Comparison of ENCODE assay signal across 25 mouse cellular contexts in the genomic region with DNA sequence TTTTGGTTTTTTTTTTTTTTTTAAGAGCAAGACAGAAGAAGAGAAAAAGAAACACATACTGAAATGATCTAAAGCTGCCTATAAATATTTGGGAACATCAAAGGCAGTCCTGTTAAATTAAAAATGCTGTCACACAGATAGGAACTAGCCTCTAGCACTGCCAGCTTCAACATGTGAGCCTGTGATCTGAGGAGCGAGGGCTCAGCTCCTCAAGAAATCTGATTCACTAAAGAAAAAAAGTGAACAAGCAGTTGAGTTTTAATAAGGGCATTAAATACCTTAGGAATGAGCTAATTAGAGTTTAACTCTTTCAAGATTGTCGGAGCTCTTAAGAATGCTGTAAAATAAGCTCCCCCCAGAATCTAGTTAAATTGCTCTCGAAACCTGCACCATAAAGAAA. TPM values are rescaled to one million over a fixed set of nuclear protein-coding genes. Genes with fewer than 3 reads are reported as not detected.
A peak's percentile ranks its signal among the peaks of the same experiment; 100 is the strongest.
DNase-seq lines count a peak whose midpoint lies in the region; ATAC-seq and TF ChIP-seq lines count a peak whose summit lies in the region.
"Had no signal": no experiment of that assay in that cellular context is flagged by ENCODE, and none has a peak within 500 bp of the region (broad histone marks: within the 10 kb centered on the region; RNA-seq: fewer than 3 reads in every experiment).

No protein-coding gene starts in this region.

- H3K4me3 ChIP-seq in embryonic facial prominence, embryonic 11.5 days (ENCODE audit: low read depth, low read length), result no peak overlapping the region
- H3K4me3 ChIP-seq in embryonic facial prominence, embryonic 10.5 days, result no peak overlapping the region
- no peak overlapping the region for H3K4me3 ChIP-seq in limb, embryonic 13.5 days
- H3K4me3 ChIP-seq in limb, embryonic 10.5 days, result no peak overlapping the region
- no peak overlapping the region for H3K4me3 ChIP-seq in stomach, postnatal 0 days (ENCODE audit: low read depth, low read length)
- H3K4me3 ChIP-seq: embryonic facial prominence, embryonic 13.5 days; heart, embryonic 15.5 days; hindbrain, embryonic 13.5 days had no signal

- H3K4me1 ChIP-seq in embryonic facial prominence, embryonic 11.5 days (ENCODE audit: control insufficient read depth, insufficient read depth, low read length), result no peaks in the 10 kb centered on the region
- peaks cover 46% of the 10 kb centered on the region for H3K4me1 ChIP-seq in embryonic facial prominence, embryonic 10.5 days
- H3K4me1 ChIP-seq in limb, embryonic 13.5 days, result peaks cover 58% of the 10 kb centered on the region
- H3K4me1 ChIP-seq in limb, embryonic 10.5 days, result peaks cover 33% of the 10 kb centered on the region
- no peaks in the 10 kb centered on the region; the same call in 1 of the 2 replicates for H3K4me1 ChIP-seq in stomach, postnatal 0 days (replicated peaks; ENCODE audit: control insufficient read depth, insufficient read depth)

- no peak overlapping the region for H3K27ac ChIP-seq in embryonic facial prominence, embryonic 11.5 days (replicated peaks; ENCODE audit: low read depth, low read length)
- no peak overlapping the region for H3K27ac ChIP-seq in embryonic facial prominence, embryonic 10.5 days (replicated peaks)
- H3K27ac ChIP-seq in limb, embryonic 13.5 days, result no peak overlapping the region
- H3K27ac ChIP-seq in limb, embryonic 10.5 days, result no peak overlapping the region
- H3K27ac ChIP-seq in stomach, postnatal 0 days (replicated peaks), result no peak overlapping the region
- H3K27ac ChIP-seq: embryonic facial prominence, embryonic 13.5 days; heart, embryonic 15.5 days; hindbrain, embryonic 13.5 days; hindbrain, postnatal 0 days had no signal

- no peaks in the 10 kb centered on the region for H3K36me3 ChIP-seq in embryonic facial prominence, embryonic 11.5 days (replicated peaks; ENCODE audit: control insufficient read depth, insufficient read depth, low read depth, low read length)
- H3K36me3 ChIP-seq in embryonic facial prominence, embryonic 10.5 days (replicated peaks), result no peaks in the 10 kb centered on the region
- no peaks in the 10 kb centered on the region for H3K36me3 ChIP-seq in limb, embryonic 13.5 days
- H3K36me3 ChIP-seq in limb, embryonic 10.5 days, result no peaks in the 10 kb centered on the region
- H3K36me3 ChIP-seq in stomach, postnatal 0 days (ENCODE audit: control insufficient read depth, insufficient read depth, low read length), result no peaks in the 10 kb centered on the region
- H3K36me3 ChIP-seq: embryonic facial prominence, embryonic 13.5 days; heart, embryonic 15.5 days; hindbrain, embryonic 13.5 days had no signal

- TF ChIP-seq POLR2A in brain, embryonic 14.5 days (IDR thresholded peaks at IDR 0.05; ENCODE audit: borderline replicate concordance, extremely low read depth, insufficient read depth, insufficient read length, poor library complexity, severe bottlenecking), result no peak

- 57% methylated on average over 3 of the region's 3 CpGs for WGBS in embryonic facial prominence, embryonic 11.5 days
- 75% methylated on average over 3 of the region's 3 CpGs for WGBS in embryonic facial prominence, embryonic 10.5 days
- whole genome bisulfite sequencing in limb, embryonic 13.5 days, result 14% methylated on average over 3 of the region's 3 CpGs
- WGBS in limb, embryonic 10.5 days, result 34% methylated on average over 3 of the region's 3 CpGs
- 62% methylated on average over 3 of the region's 3 CpGs for WGBS in stomach, postnatal 0 days

- no peaks in the 10 kb centered on the region for H3K27me3 ChIP-seq in embryonic facial prominence, embryonic 11.5 days (ENCODE audit: control insufficient read depth, insufficient read depth, low read length)
- no peaks in the 10 kb centered on the region for H3K27me3 ChIP-seq in embryonic facial prominence, embryonic 10.5 days (replicated peaks; ENCODE audit: low read depth, poor library complexity, severe bottlenecking)
- no peaks in the 10 kb centered on the region for H3K27me3 ChIP-seq in limb, embryonic 13.5 days
- H3K27me3 ChIP-seq in limb, embryonic 10.5 days (ENCODE audit: low read depth, poor library complexity, severe bottlenecking), result no peaks in the 10 kb centered on the region
- H3K27me3 ChIP-seq in stomach, postnatal 0 days (ENCODE audit: control insufficient read depth, insufficient read depth, low read length), result no peaks in the 10 kb centered on the region
- H3K27me3 ChIP-seq: embryonic facial prominence, embryonic 13.5 days; heart, embryonic 15.5 days; hindbrain, embryonic 13.5 days had no signal

- no peak for ATAC-seq in embryonic facial prominence, embryonic 11.5 days (replicated peaks; ENCODE audit: insufficient number of reproducible peaks, low FRiP score, low TSS enrichment, low read depth)
- ATAC-seq in limb, embryonic 13.5 days (ENCODE audit: low FRiP score, low read depth), result no peak
- ATAC-seq in stomach, postnatal 0 days (ENCODE audit: low FRiP score, low TSS enrichment), result no peak
- ATAC-seq: CD4-positive, CD25-positive, alpha-beta regulatory T cell, adult 4 months; forebrain, embryonic 16.5 days; hindbrain, postnatal 0 days had no signal

- no peak for TF ChIP-seq CTCF in brain, embryonic 14.5 days (IDR thresholded peaks at IDR 0.05; ENCODE audit: borderline replicate concordance, extremely low read depth, insufficient read depth, insufficient read length)
- TF ChIP-seq CTCF in stomach, postnatal 0 days (IDR thresholded peaks at IDR 0.05; ENCODE audit: low read depth), result no peak

- TF ChIP-seq EP300 in stomach, postnatal 0 days (optimal IDR thresholded peaks at IDR 0.05), result peak; percentile 36

- H3K9me3 ChIP-seq in embryonic facial prominence, embryonic 11.5 days (replicated peaks; ENCODE audit: control insufficient read depth, low read length), result no peaks in the 10 kb centered on the region
- H3K9me3 ChIP-seq in embryonic facial prominence, embryonic 10.5 days, result no peaks in the 10 kb centered on the region
- no peaks in the 10 kb centered on the region for H3K9me3 ChIP-seq in limb, embryonic 13.5 days
- H3K9me3 ChIP-seq in limb, embryonic 10.5 days (replicated peaks), result no peaks in the 10 kb centered on the region
- no peaks in the 10 kb centered on the region for H3K9me3 ChIP-seq in stomach, postnatal 0 days (ENCODE audit: control insufficient read depth, low read length)
- H3K9me3 ChIP-seq: embryonic facial prominence, embryonic 13.5 days; G1E; heart, embryonic 15.5 days; hindbrain, embryonic 13.5 days had no signal

- H3K9ac ChIP-seq in embryonic facial prominence, embryonic 11.5 days (replicated peaks; ENCODE audit: low read length), result no peak overlapping the region
- no peak overlapping the region for H3K9ac ChIP-seq in limb, embryonic 13.5 days
- H3K9ac ChIP-seq in stomach, postnatal 0 days (ENCODE audit: low read length), result no peak overlapping the region
- H3K9ac ChIP-seq: embryonic facial prominence, embryonic 13.5 days; heart, embryonic 15.5 days; hindbrain, embryonic 13.5 days had no signal

- H3K4me2 ChIP-seq in embryonic facial prominence, embryonic 11.5 days (ENCODE audit: low read depth, low read length), result no peak overlapping the region
- peak overlapping the region; percentile 25; the same call in 1 of the 2 replicates for H3K4me2 ChIP-seq in limb, embryonic 13.5 days (replicated peaks)
- H3K4me2 ChIP-seq in stomach, postnatal 0 days (replicated peaks; ENCODE audit: low read depth), result no peak overlapping the region
- H3K4me2 ChIP-seq: embryonic facial prominence, embryonic 13.5 days; heart, embryonic 11.5 days; heart, embryonic 15.5 days; hindbrain, embryonic 13.5 days had no signal

- peak; percentile 36 for DNase-seq in embryonic facial prominence, embryonic 11.5 days (ENCODE audit: low spot score)
- DNase-seq in embryonic facial prominence, embryonic 10.5 days (ENCODE audit: low spot score), result no peak
- no peak for DNase-seq in limb, embryonic 10.5 days (ENCODE audit: low spot score)
- peak; percentile 31 for DNase-seq in brain, embryonic 14.5 days (ENCODE audit: low read depth)
- no peak for DNase-seq in stomach, postnatal 0 days (ENCODE audit: low spot score)
- DNase-seq in right cerebral cortex, adult 2 months (ENCODE audit: low spot score in 2 of 2), result no peak
- DNase-seq: adrenal gland, adult 8-10 months; adrenal gland, postnatal 36 days; B cell, adult 2 months; cerebellum, adult 11 months; cerebellum, adult 8-10 months; cerebellum, postnatal 14 days; embryo, embryonic 11 days; gastrocnemius, postnatal 36 days; heart, adult 18-20 months; heart, postnatal 14 days had no signal

RNA-seq across cellular contexts. Expression of gene Znrf3, which starts 17.4 kb away (rescaled TPM):
- 11.7 and 12.0 TPM in 2 replicates for polyA plus RNA-seq in embryonic facial prominence, embryonic 11.5 days (2014; fragmentation: Nextera tagmentation; extraction: Ambion mirVana)
- polyA plus RNA-seq in embryonic facial prominence, embryonic 10.5 days (2016; fragmentation: Nextera tagmentation; extraction: Ambion mirVana), result 13.1 and 13.8 TPM in 2 replicates
- 14.8 and 16.0 TPM in 2 replicates for polyA plus RNA-seq in limb, embryonic 13.5 days (2015; fragmentation: Nextera tagmentation; extraction: Ambion mirVana)
- polyA plus RNA-seq in limb, embryonic 10.5 days (2016; fragmentation: Nextera tagmentation; extraction: Ambion mirVana), result 12.8 and 12.9 TPM in 2 replicates
- polyA plus RNA-seq in brain, embryonic 14.5 days (2012; rRNA removed), result 3.4 and 7.5 TPM in 2 replicates
- polyA plus RNA-seq in stomach, postnatal 0 days (2015; fragmentation: Nextera tagmentation; extraction: Ambion mirVana), result 8.9 and 9.3 TPM in 2 replicates

Comparison
In these comparisons a context has a peak if more than half of its experiments do, and no peak if none do; other contexts are left out.
1. DNase-seq: peak in embryonic facial prominence, embryonic 11.5 days (single experiment) and brain, embryonic 14.5 days (single experiment); none in embryonic facial prominence, embryonic 10.5 days (single experiment), limb, embryonic 10.5 days (single experiment), stomach, postnatal 0 days (single experiment) and right cerebral cortex, adult 2 months (0 of 2).